Mouse (Mus musculus): ENCODE results near the gene Mbl2. TPM values are rescaled to one million over a fixed set of nuclear protein-coding genes. Genes with fewer than 3 reads are reported as not detected.
"Not testable (repeated sequence)": the region's sequence is repeated elsewhere in the genome, so short reads cannot be mapped to it uniquely, and the experiment has no call there.

Mbl2 gene
- under 1 TPM in 1 of 2 experiments, not detected in 1; 0.34 TPM for total RNA-seq (2021)
- long read RNA-seq, result 0 reads

- no peak for DNase-seq (ENCODE audit: low spot score in 2 of 2)
Measured at GRCm38 (mm10) chr19:30232691-30233090, at the start of gene Mbl2. Gene Mbl2, plus strand, starts transcription at chr19:30232942.

GRCm38 (mm10) chr19:30185536-30185935 lies 47.2 kb upstream of the Mbl2 start:
- DNase-seq (ENCODE audit: low spot score in 2 of 2), result no peak

- DNase-seq (ENCODE audit: low spot score in 2 of 2), result no peak
Measured at GRCm38 (mm10) chr19:30187232-30187631, 45.5 kb upstream of the Mbl2 start.

GRCm38 (mm10) chr19:30194999-30195398 lies 37.7 kb upstream of the Mbl2 start:
- no peak for DNase-seq (ENCODE audit: low spot score in 2 of 2)

GRCm38 (mm10) chr19:30202177-30202576 lies 30.6 kb upstream of the Mbl2 start:
- DNase-seq (ENCODE audit: low spot score in 2 of 2), result no peak

- peak; percentile 43 to 59 for DNase-seq (ENCODE audit: low spot score in 2 of 2)
Measured at GRCm38 (mm10) chr19:30205159-30205816, 27.5 kb upstream of the Mbl2 start.

GRCm38 (mm10) chr19:30205874-30206273 lies 26.9 kb upstream of the Mbl2 start:
- DNase-seq (ENCODE audit: low spot score in 2 of 2), result no peak

GRCm38 (mm10) chr19:30206981-30207380 lies 25.8 kb upstream of the Mbl2 start:
- no peak for DNase-seq (ENCODE audit: low spot score in 2 of 2)

GRCm38 (mm10) chr19:30209006-30209405 lies 23.7 kb upstream of the Mbl2 start:
- DNase-seq (ENCODE audit: low spot score in 2 of 2), result not testable (repeated sequence)

- no peak for DNase-seq (ENCODE audit: low spot score in 2 of 2)
Measured at GRCm38 (mm10) chr19:30214026-30214425, 18.7 kb upstream of the Mbl2 start.

GRCm38 (mm10) chr19:30215736-30216135 lies 17.0 kb upstream of the Mbl2 start:
- not testable (repeated sequence) for DNase-seq (ENCODE audit: low spot score in 2 of 2)

GRCm38 (mm10) chr19:30216186-30216585 lies 16.6 kb upstream of the Mbl2 start:
- DNase-seq (ENCODE audit: low spot score in 2 of 2), result no peak

GRCm38 (mm10) chr19:30217335-30217734 lies 15.4 kb upstream of the Mbl2 start:
- DNase-seq (ENCODE audit: low spot score in 2 of 2), result peak; percentile 75 to 77

GRCm38 (mm10) chr19:30222593-30222992 lies 10.1 kb upstream of the Mbl2 start:
- DNase-seq (ENCODE audit: low spot score in 2 of 2), result not testable (repeated sequence)

GRCm38 (mm10) chr19:30229477-30229876 lies 3.3 kb upstream of the Mbl2 start:
- DNase-seq (ENCODE audit: low spot score in 2 of 2), result no peak

- DNase-seq (ENCODE audit: low spot score in 2 of 2), result no peak
Measured at GRCm38 (mm10) chr19:30234416-30234815, 1.7 kb downstream of the Mbl2 start.

- peak; percentile 7 to 14 for DNase-seq (ENCODE audit: low spot score in 2 of 2)
Measured at GRCm38 (mm10) chr19:30247359-30247758, 14.6 kb downstream of the Mbl2 start.

- DNase-seq (ENCODE audit: low spot score in 2 of 2), result peak; percentile 74 to 79
Measured at GRCm38 (mm10) chr19:30248822-30249221, 16.1 kb downstream of the Mbl2 start.

GRCm38 (mm10) chr19:30252253-30252652 lies 19.5 kb downstream of the Mbl2 start:
- no peak for DNase-seq (ENCODE audit: low spot score in 2 of 2)

GRCm38 (mm10) chr19:30256339-30256738 lies 23.6 kb downstream of the Mbl2 start:
- DNase-seq (ENCODE audit: low spot score in 2 of 2), result no peak

GRCm38 (mm10) chr19:30281125-30281524 lies 48.4 kb downstream of the Mbl2 start:
- no peak for DNase-seq (ENCODE audit: low spot score in 2 of 2)

- peak in 1 of 2 experiments; percentile 20 for DNase-seq (ENCODE audit: low spot score in 2 of 2)
Measured at GRCm38 (mm10) chr19:30287899-30288490, 55.3 kb downstream of the Mbl2 start.
